Mouse (Mus musculus): ENCODE measurements at regions not wholly inside any gene's neighbourhood (a gene's known extent, or its start where the extent isn't known, plus 50 kb on each side); places are given as distances from the start of the nearest gene placed in this dataset.

GRCm38 (mm10) chr5:91456924-91457323 lies 54.1 kb upstream of the Btc start:
- no peak for DNase-seq (ENCODE audit: low spot score)

- peak; percentile 52 for DNase-seq (ENCODE audit: low spot score)
These were observed 52.4 kb upstream of the Parm1 start for GRCm38 (mm10) chr5:91464876-91465508.

All from layer of hippocampus, adult 11-12 months (tissue).